Mouse (Mus musculus) cerebellum, adult 9-10 months (tissue): ENCODE results near the gene Cacna2d1.
A peak's percentile ranks its signal among the peaks of the same experiment; 100 is the strongest.

Source experiments
- DNase-seq: peaks from one replicate; pipeline ENCODE4 v3.0.0; 2022

Gene Cacna2d1

DNA sequence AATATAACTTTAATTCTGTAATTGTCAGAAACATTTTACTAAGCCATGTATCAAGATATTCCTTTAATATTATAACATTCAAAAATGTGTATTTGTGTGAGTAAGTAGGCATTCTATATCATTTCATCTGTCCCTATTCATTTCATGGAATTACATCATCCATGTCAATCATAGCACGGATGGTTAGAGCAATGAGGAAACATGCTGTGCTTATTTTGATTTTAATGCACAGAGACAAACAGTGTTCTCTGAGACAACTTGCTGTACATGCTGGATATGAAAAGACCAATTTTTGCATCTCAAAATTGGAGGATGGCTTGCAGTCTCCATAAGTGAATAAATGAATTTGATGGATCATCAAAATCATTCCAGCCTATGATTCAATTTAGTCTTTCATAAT lies 232.4 kb downstream of the Cacna2d1 start:
- no peak for DNase-seq

GRCm38 (mm10) chr5:16181041-16181440 lies 246.6 kb downstream of the Cacna2d1 start:
- DNase-seq, result no peak

DNA sequence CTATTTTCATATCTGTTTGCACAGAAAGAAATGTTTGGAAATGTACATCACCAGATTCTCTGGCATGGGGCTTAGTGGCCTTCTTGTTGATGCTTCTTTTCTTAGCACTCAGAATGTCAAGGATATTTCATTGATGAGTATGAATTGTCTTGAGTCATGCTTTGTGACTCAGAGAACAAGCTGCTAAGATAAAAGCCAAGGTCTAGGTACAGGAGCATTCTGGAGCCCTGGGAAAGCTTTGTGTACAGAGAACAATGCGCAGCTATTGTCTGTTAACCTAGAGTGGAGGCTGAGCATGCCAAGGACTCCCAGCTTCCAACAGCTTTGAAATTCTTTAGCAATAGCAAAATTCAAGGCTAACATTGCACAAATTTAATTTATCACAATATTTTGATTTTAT lies 249.6 kb downstream of the Cacna2d1 start:
- no peak for DNase-seq

DNA sequence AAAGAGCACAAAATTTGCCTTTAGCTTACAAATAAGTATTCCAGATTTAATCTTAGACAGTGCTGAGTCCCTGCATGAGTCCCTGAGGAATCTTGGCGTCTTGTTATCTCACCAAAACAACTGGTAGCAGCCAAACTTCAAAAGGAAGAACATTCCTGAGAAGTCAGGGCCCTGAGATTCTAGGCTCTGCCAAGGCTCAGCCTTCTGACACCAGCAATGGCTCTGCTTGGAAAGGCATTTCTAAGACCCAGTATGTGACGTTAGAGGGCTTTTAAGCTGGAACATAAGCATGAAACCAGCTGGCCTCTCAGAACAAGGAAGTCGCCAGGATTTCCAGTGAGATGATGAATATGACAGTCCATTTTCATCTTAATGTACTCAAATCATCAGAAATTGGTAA lies 253.4 kb downstream of the Cacna2d1 start:
- no peak for DNase-seq

GRCm38 (mm10) chr5:16189878-16190277 lies 255.4 kb downstream of the Cacna2d1 start:
- no peak for DNase-seq

GRCm38 (mm10) chr5:16191165-16191564 lies 256.7 kb downstream of the Cacna2d1 start:
- no peak for DNase-seq

DNA sequence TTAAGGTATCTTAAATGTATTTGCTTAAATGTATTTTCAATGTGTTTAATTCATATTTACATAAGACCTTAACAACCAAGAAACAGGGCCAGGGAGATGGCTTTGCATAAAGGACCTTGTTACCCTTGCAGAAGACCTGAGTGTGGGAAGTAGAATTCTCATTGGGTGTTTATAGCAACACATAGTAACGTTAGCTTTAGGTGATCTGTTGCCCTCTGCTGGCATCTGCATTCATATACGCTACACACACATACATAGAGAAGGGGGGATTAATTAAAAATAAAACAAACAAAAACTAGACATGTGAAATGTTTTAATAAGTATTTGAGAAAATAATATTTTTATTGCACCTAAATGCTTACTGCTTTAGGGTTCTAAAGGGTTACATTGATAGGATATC lies 265.3 kb downstream of the Cacna2d1 start:
- peak; percentile 40 for DNase-seq

DNA sequence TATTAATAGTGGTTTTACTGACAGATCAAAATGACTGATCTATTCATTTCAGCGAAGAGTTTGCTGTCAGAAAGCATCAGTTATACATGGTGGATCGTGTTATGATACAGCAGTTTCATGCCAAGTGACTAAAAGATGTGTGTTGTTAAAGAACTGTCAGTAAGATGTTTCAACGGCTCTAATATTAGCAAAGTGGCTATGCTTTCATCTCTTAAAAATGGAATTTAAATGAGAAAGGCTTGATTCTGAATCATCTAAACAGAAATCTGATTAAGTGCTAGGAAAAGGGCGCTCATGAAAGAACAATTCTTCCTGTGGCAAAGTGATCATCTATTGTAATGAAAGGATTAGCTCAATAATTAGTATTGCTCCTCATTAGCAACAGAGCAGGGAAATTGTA lies 287.5 kb downstream of the Cacna2d1 start:
- no peak for DNase-seq

GRCm38 (mm10) chr5:16225359-16225758 lies 290.9 kb downstream of the Cacna2d1 start:
- DNase-seq, result no peak

GRCm38 (mm10) chr5:16229384-16229783 lies 294.9 kb downstream of the Cacna2d1 start:
- DNase-seq, result no peak

- no peak for DNase-seq
Measured at GRCm38 (mm10) chr5:16231477-16231876, 297.0 kb downstream of the Cacna2d1 start.

- DNase-seq, result no peak
Measured at GRCm38 (mm10) chr5:16234891-16235290, 300.4 kb downstream of the Cacna2d1 start.

DNA sequence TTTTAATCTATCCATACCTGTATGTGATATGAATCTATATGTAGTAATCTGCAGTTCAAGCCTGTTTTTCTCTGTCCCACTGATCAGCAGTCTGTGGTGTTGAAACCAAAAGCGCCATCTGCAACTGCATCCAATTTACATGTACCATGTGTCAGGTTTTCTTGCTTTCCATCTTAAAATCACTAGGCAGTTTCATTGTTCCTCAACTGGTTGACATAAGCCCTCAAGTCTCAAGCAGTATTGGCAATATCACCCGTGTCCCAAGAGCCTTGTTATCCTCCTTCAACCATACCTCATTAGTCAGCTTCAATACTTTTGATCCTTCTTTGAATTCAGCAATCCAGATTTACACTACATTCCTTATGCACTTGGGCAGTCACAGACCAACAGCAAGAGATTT lies 301.4 kb downstream of the Cacna2d1 start:
- DNase-seq, result no peak

DNA sequence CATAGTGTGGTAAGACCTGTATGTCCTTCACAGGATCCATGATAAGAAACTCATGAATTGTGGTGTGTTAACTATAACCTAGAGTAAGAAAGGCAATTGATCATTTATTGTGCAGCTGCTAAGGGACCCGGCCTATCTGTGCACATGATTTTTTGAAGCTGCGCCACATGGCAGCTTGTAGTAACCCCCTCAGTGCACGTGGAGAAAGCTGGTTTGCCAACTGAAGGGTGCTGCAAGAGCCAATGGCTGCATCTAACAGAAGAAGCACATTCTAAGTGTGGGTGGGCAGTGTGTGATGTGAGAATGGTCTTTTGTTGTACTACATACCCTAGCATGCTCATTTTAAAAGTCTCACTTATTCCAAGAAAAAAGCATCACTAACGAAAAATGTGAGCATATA lies 302.1 kb downstream of the Cacna2d1 start:
- DNase-seq, result no peak

GRCm38 (mm10) chr5:16237972-16238371 lies 303.5 kb downstream of the Cacna2d1 start:
- no peak for DNase-seq

DNA sequence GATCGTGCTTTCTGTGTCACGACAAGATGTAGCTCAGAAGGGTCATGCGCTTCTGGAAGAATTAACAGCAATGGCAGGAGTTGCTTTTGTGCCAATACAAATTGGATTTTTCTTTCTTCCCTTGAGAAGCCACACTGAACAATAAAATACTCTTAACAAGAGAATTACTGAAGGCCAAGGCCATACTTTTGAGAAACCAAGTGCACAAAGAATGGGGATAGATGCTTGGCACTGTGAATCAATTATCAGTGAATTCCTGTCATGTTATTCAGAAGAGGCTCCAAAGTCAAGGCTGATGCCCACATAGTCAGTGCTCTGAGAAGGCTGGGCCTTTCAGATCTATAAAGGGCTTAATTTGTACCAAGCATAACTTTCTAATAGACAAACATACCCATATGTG lies 305.8 kb downstream of the Cacna2d1 start:
- DNase-seq, result no peak

GRCm38 (mm10) chr5:16243599-16243998 lies 309.1 kb downstream of the Cacna2d1 start:
- no peak for DNase-seq

DNA sequence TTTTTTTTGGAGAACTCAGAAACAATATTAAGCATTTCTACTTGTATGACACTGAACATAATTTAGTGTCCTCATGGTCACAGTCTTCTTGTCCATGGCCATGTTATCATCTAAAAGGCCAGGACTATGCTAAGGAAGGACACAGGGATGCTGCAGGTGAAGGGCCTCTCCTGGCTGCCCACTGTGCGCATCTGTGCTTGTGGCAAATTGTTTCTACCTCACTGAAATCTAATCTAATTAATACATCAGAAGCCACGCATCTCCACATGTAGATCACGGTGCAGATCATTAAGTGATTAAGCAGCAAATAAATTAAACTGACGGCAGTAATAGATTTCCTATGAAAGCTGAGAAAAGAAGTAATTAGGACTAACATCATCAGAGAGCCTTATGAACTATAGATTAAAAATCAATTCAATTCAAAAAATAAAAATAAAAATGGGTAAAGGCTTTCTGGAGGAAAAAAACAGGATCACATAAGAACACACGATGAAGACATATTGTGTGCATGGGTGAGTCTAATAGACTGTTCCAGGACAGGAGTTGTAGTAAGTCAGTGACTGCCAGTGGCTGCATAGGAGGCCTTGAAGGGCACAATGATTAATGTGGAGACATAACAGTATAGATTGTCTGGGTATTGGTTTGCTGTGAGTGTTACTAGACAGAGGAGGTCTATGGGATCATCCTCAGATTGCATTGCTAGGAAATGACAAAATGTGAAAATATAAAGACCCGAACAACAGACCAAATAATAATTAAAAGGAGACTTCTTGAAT lies 318.4 kb downstream of the Cacna2d1 start:
- no peak for DNase-seq

DNA sequence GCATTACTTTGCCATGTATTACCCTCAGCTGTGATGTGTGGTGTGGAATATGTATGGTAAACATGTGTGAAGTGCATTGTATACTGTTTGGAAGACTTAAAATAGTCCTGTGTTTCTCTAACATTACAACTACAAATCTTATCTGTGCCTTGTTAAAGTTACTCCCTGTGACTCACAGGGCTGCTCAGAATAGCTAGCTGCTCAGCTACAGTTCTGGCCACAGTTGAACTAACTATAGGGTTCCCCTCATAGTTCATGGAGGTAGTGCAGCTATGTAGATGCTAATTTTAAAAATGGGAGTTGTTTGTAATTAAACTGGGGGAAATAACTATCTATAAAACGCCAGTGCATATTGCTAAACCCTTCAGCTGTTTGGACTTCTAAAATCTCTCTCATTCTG lies 319.3 kb downstream of the Cacna2d1 start:
- no peak for DNase-seq

DNA sequence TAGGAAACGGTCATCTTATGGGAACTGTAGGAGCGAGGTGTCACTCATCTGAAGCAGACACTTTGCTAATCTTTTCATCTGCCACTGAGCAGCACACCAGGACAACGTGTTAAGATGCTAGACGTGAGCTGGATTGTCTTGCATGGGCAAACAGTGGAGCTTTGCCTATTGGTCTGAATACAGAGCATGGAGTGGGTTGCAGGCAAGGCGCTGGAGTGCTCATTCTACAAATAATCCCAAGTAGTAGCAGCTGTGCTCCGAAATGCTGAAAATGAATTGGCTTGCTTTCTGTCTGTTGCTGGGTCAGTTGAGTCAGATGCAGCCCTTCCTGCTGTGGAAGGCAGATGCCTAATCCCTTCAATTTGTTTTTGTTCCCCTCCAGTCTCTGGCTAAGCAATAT lies 330.9 kb downstream of the Cacna2d1 start:
- DNase-seq, result no peak

- DNase-seq, result no peak
Measured at GRCm38 (mm10) chr5:16277058-16277457, 342.6 kb downstream of the Cacna2d1 start.

- no peak for DNase-seq
Measured at GRCm38 (mm10) chr5:16281229-16281628, 346.7 kb downstream of the Cacna2d1 start.

GRCm38 (mm10) chr5:16293223-16293622 lies 358.7 kb downstream of the Cacna2d1 start:
- DNase-seq, result peak; percentile 72

DNA sequence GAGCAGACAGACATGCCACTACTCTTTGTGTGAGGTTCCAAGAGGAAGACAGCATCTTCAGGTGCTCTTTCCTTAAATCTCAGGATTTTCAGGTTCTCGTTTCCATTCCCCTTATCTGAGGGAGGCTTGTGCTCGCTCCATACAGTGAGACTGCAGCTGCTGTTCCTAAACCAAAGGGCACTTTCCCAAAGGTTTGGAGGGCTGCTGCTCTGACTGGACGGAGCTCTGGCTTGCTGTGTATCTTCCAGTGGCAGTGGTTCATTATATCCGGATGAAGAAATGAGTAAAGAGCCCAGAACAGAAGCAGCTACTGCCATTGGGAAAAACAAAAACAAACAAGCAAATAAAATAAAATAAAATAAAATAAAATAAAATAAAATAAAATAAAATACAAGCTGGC lies 359.3 kb downstream of the Cacna2d1 start:
- no peak for DNase-seq

GRCm38 (mm10) chr5:16294708-16295107 lies 360.2 kb downstream of the Cacna2d1 start:
- DNase-seq, result no peak
